Mouse (Mus musculus) lung, postnatal 0 days (tissue): ENCODE data around the gene Fcer1g. TPM values are rescaled to one million over a fixed set of nuclear protein-coding genes. Genes with fewer than 3 reads are reported as not detected.

Experiments
- ATAC-seq: fragments of 200-750 bp; cut with Nextera tagmentation; 2 replicates; pipeline ENCODE4 v1.8.0; 2017; ENCODE audit warnings: moderate library complexity
- DNase-seq: peaks from one replicate; pipeline ENCODE4 v3.0.0-alpha.2; 2016; ENCODE audit warnings: low spot score
- H3K27ac ChIP-seq: fragments of 300-500 bp; sonication (generic); 2 replicates; pipeline ENCODE4 v1.5.1; 2014; ENCODE audit warnings: antibody characterized with exemption, mild to moderate bottlenecking, low read length, mixed read lengths
- H3K27me3 ChIP-seq: fragments of 300-500 bp; sonication (generic); replicated peaks from 2 replicates; pipeline ENCODE4 v1.6.1; 2014; ENCODE audit warnings: low read length, mixed read lengths; ENCODE audit not compliant: insufficient read depth
- H3K36me3 ChIP-seq: fragments of 300-500 bp; sonication (generic); 2 replicates; pipeline ENCODE4 v1.6.1; 2014; ENCODE audit warnings: low read length, mixed read lengths; ENCODE audit not compliant: insufficient read depth
- H3K4me1 ChIP-seq: fragments of 300-500 bp; sonication (generic); 2 replicates; pipeline ENCODE4 v1.6.1; 2014; ENCODE audit warnings: antibody characterized with exemption, low read depth, low read length, mixed read lengths; ENCODE audit not compliant: insufficient read depth
- H3K4me2 ChIP-seq: fragments of 300-500 bp; sonication (generic); replicated peaks from 2 replicates; pipeline ENCODE4 v1.6.1; 2014; ENCODE audit warnings: low read depth, mild to moderate bottlenecking, low read length, moderate library complexity, mixed read lengths
- H3K4me3 ChIP-seq: fragments of 300-500 bp; sonication (generic); 2 replicates; pipeline ENCODE4 v1.5.1; 2014; ENCODE audit warnings: low read depth, low read length
- H3K9ac ChIP-seq: fragments of 300-500 bp; sonication (generic); replicated peaks from 2 replicates; pipeline ENCODE4 v1.6.1; 2014; ENCODE audit warnings: low read depth, mild to moderate bottlenecking
- H3K9me3 ChIP-seq: fragments of 300-500 bp; sonication (generic); 2 replicates; pipeline ENCODE4 v1.6.1; 2016; ENCODE audit warnings: low read length, mixed read lengths
- CTCF ChIP-seq: IDR thresholded peaks from 2 replicates; pipeline ENCODE4 v1.5.1; 2016; ENCODE audit warnings: antibody characterized with exemption, mild to moderate bottlenecking
- EP300 ChIP-seq: IDR thresholded peaks from 2 replicates; pipeline ENCODE4 v1.6.1; 2016; ENCODE audit warnings: antibody characterized with exemption, mild to moderate bottlenecking, control low read depth
- WGBS: fragments of 180-500 bp; shearing (Covaris S2); extraction: QIAGEN DNeasy Blood & Tissue Kit; methylation state at CpG from one replicate; pipeline ENCODE4 v1.1.7; 2014; 5-methylcytosine and 5-hydroxymethylcytosine counted together
- polyA plus RNA-seq: library from polyadenylated mRNA; unstranded; fragments of >200 nt; fragmentation: Nextera tagmentation; extraction: Ambion mirVana; gene quantifications from 2 replicates; pipeline ENCODE4 v1.2.1, GENCODE M21; 2015

Fcer1g gene
- polyA plus RNA-seq, 1 experiment from 2014 or later = 130 TPM

DNA sequence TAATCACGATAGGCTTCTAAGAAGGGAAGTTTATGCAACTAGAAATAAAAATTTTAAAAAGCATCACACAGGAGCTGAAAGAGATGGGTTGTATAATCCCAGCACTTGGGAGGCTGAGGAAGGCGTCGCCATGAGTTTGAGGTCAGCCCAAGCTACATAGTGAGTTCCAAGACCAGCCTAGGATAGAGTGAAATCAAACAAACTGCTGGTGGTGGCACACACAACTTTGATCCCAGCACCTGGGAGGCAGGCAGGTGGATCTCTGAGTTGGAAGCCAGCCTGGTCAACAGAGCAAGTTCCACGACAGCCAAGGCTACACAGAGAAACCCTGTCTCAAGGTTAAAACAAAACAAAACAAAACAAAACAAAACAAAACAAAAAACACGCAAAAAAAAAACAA is 1.8 kb downstream of the Fcer1g start:
- 75% methylated on average over 5 of the region's 5 CpGs for WGBS
- no peak for TF ChIP-seq EP300
- TF ChIP-seq CTCF = no peak
- ATAC-seq = no peak

DNA sequence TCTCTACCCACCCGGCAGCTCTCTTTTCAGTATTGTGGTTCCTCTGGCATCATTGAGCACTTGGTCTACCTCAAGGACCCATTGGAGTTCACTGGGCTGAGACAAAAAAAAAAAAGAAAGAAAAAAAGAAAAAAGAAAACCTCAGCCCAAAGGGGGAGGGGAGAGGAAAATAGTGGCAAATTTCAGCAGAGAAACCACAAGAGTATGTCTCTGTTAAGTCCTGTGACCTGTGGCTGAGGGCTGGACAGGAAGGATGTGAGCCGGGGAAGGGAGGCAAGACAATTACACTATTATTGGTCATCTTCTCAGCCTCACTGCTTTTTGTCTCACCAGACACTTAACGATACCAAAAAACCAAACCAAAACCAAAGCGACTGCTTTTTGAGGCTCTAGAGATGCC is 2.3 kb downstream of the Fcer1g start:
- Histone ChIP-seq H3K4me1 (no peaks in the 10 kb centered on the region), H3K9ac (no peak overlapping the region), H3K27me3 (no peaks in the 10 kb centered on the region), H3K4me2 (no peak overlapping the region), H3K9me3 (no peaks in the 10 kb centered on the region), H3K36me3 (peaks cover 13% of the 10 kb centered on the region), H3K4me3 (no peak overlapping the region), H3K27ac (0 out of 2 replicates have a peak overlapping the region, but pooled peaks have one; percentile 87)
- 51% methylated on average over 4 of the region's 4 CpGs for WGBS
- DNase-seq = no peak
- no peak for ATAC-seq
- no peak for TF ChIP-seq EP300
- TF ChIP-seq CTCF = no peak

More for the DNA sequence above, 1.8 kb downstream of the Fcer1g start:
- H3K9me3 ChIP-seq = no peaks in the 10 kb centered on the region
- peaks cover 18% of the 10 kb centered on the region for H3K36me3 ChIP-seq
- no peak overlapping the region for H3K9ac ChIP-seq
- H3K27me3 ChIP-seq = no peaks in the 10 kb centered on the region
- H3K4me1 ChIP-seq = no peaks in the 10 kb centered on the region
- no peak overlapping the region for H3K4me3 ChIP-seq
- H3K4me2 ChIP-seq = peak overlapping the region; percentile 12; the same call in 1 of the 2 replicates
- H3K27ac ChIP-seq = peak overlapping the region; percentile 87; the same call in 1 of the 2 replicates
- no peak for DNase-seq

GRCm38 (mm10) chr1:171230215-171230614 is 4.0 kb downstream of the Fcer1g start:
- Histone ChIP-seq H3K27ac (no peak overlapping the region), H3K4me1 (no peaks in the 10 kb centered on the region), H3K4me2 (no peak overlapping the region), H3K9me3 (no peaks in the 10 kb centered on the region), H3K9ac (no peak overlapping the region), H3K4me3 (no peak overlapping the region), H3K36me3 (peaks cover 2% of the 10 kb centered on the region; the same call in 1 of the 2 replicates), H3K27me3 (no peaks in the 10 kb centered on the region)
- TF ChIP-seq CTCF = no peak
- TF ChIP-seq EP300 = no peak
- 88% methylated on average over 3 of the region's 3 CpGs for WGBS
- DNase-seq (no peak), ATAC-seq (no peak)

- H3K27ac ChIP-seq = no peak overlapping the region
- H3K9ac ChIP-seq = no peak overlapping the region
- DNase-seq (no peak), ATAC-seq (no peak)
- TF ChIP-seq EP300 = no peak
- no peak for TF ChIP-seq CTCF
- H3K9me3 ChIP-seq = no peaks in the 10 kb centered on the region
- H3K4me3 ChIP-seq = no peak overlapping the region
- 63% methylated on average over 6 of the region's 6 CpGs for WGBS
- no peaks in the 10 kb centered on the region for H3K27me3 ChIP-seq
- H3K4me1 ChIP-seq = no peaks in the 10 kb centered on the region
- no peak overlapping the region for H3K4me2 ChIP-seq
- no peaks in the 10 kb centered on the region for H3K36me3 ChIP-seq
Observed at GRCm38 (mm10) chr1:171229750-171230149, 4.4 kb downstream of the Fcer1g start.

- ATAC-seq = no peak
- H3K4me2 ChIP-seq = no peak overlapping the region
- WGBS = 63% methylated on average over 1 of the region's 1 CpGs
- no peak overlapping the region for H3K4me3 ChIP-seq
- no peak for TF ChIP-seq CTCF
- TF ChIP-seq EP300 = no peak
- no peak for DNase-seq
- H3K4me1 ChIP-seq = no peaks in the 10 kb centered on the region
- H3K36me3 ChIP-seq = no peaks in the 10 kb centered on the region
- H3K27me3 ChIP-seq = no peaks in the 10 kb centered on the region
- no peaks in the 10 kb centered on the region for H3K9me3 ChIP-seq
- no peak overlapping the region for H3K9ac ChIP-seq
- H3K27ac ChIP-seq = no peak overlapping the region
Observed at GRCm38 (mm10) chr1:171227879-171228278, 6.3 kb downstream of the Fcer1g start.

DNA sequence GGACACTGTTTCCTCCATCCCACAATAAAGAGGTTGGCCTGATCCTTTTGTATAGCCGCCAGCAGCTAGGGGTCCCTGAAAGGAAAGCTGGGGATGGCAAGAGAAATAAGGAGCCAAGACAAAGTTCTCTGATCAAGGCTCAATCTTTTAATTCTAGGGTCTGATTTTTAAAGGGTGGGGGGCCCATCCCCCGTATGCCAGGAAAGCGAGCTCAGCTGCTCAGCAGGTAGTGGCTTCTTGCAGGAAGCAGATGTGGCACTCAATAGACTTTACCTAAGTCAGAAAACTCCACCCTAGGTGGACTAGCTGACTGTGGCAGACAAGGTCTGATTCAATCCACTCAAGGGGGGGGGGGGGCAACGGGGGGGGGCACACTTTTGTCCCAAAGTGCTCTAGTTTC is 7.4 kb downstream of the Fcer1g start:
- H3K36me3 ChIP-seq = no peaks in the 10 kb centered on the region
- H3K27ac ChIP-seq = no peak overlapping the region
- ATAC-seq (no peak), DNase-seq (no peak)
- peaks cover under 1% of the 10 kb centered on the region; the same call in 1 of the 2 replicates for H3K4me1 ChIP-seq
- no peak overlapping the region for H3K4me3 ChIP-seq
- no peak overlapping the region for H3K4me2 ChIP-seq
- 56% methylated on average over 4 of the region's 4 CpGs for WGBS
- TF ChIP-seq EP300 (no peak), CTCF (no peak)
- H3K27me3 ChIP-seq = no peaks in the 10 kb centered on the region
- H3K9me3 ChIP-seq = no peaks in the 10 kb centered on the region
- H3K9ac ChIP-seq = no peak overlapping the region

GRCm38 (mm10) chr1:171224857-171225256 is 9.3 kb downstream of the Fcer1g start, which contains the start of gene Apoa2:
Apoa2 (plus strand) TSS chr1:171225054.
- Histone ChIP-seq H3K36me3 (peaks cover 1% of the 10 kb centered on the region; the same call in 1 of the 2 replicates), H3K27me3 (no peaks in the 10 kb centered on the region), H3K4me3 (no peak within 1 kb of the TSS), H3K27ac (no peak within 1 kb of the TSS), H3K9me3 (no peaks in the 10 kb centered on the region), H3K4me1 (peaks cover 10% of the 10 kb centered on the region; the same call in 1 of the 2 replicates), H3K4me2 (no peak within 1 kb of the TSS), H3K9ac (no peak within 1 kb of the TSS)
- DNase-seq (no peak), ATAC-seq (no peak)
- WGBS = 70% methylated on average over 5 of the region's 5 CpGs
- TF ChIP-seq EP300 (no peak), CTCF (no peak)
